Mouse (Mus musculus): ENCODE results near the gene Mgat4b. TPM values are rescaled to one million over a fixed set of nuclear protein-coding genes. Genes with fewer than 3 reads are reported as not detected.
A peak's percentile ranks its signal among the peaks of the same experiment; 100 is the strongest.

Mgat4b gene
- polyA plus RNA-seq, 1 experiment, result 171 TPM

GRCm38 (mm10) chr11:50230481-50231304, 20.0 kb downstream of the Mgat4b start:
- TF ChIP-seq POLR2A (IDR thresholded peaks at IDR 0.05; ENCODE audit: low read depth, low read length), result no peak
- TF ChIP-seq CTCF (IDR thresholded peaks at IDR 0.05; ENCODE audit: extremely low read depth, insufficient read length, insufficient replicate concordance, low read depth, low read length), result no peak
- H3K27ac ChIP-seq (ENCODE audit: insufficient read depth, low read depth, low read length), result 0 out of 2 replicates have a peak overlapping the region, but pooled peaks have one; percentile 17
- H3K4me3 ChIP-seq (ENCODE audit: low read depth, low read length), result peak overlapping the region; percentile 38

DNA sequence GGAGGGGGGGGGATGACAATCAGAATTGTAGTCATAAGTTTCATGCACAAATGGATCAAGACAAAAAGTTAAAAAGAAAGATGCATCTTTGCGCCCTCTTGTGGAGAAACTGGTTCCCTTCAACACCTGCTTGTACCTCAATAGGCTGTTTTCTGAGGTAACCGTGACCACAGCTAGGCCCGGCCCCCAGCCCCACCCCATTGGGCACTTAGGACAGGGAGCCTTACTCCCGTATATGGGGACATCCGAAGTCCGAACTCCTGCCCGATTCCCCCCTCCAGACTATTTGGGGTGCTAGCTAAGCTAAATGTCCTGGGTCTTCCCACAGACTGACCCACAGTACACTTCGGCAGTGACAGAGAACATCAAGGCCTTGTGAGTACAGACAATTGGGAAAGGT, 20.7 kb downstream of the Mgat4b start:
- 25% methylated on average over 8 of the region's 8 CpGs for WGBS
- TF ChIP-seq CTCF (IDR thresholded peaks at IDR 0.05; ENCODE audit: extremely low read depth, insufficient read length, insufficient replicate concordance, low read depth, low read length) (peak; percentile 54; the same call in 1 of the 2 replicates), POLR2A (IDR thresholded peaks at IDR 0.05; ENCODE audit: low read depth, low read length) (no peak)
- Histone ChIP-seq H3K4me1 (ENCODE audit: control insufficient read depth, insufficient read depth, insufficient read length, low read length) (peaks cover 41% of the 10 kb centered on the region), H3K27me3 (ENCODE audit: control insufficient read depth, insufficient read depth, low read length) (no peaks in the 10 kb centered on the region), H3K27ac (ENCODE audit: insufficient read depth, low read depth, low read length) (no peak overlapping the region), H3K36me3 (ENCODE audit: control insufficient read depth, insufficient read depth, low read length) (peaks cover 41% of the 10 kb centered on the region), H3K4me3 (ENCODE audit: low read depth, low read length) (no peak overlapping the region)

More at GRCm38 (mm10) chr11:50230481-50231304, 20.0 kb downstream of the Mgat4b start:
- H3K4me1 ChIP-seq (ENCODE audit: control insufficient read depth, insufficient read depth, insufficient read length, low read length), result peaks cover 46% of the 10 kb centered on the region
- WGBS, result 60% methylated on average over 45 of the region's 45 CpGs
- H3K36me3 ChIP-seq (ENCODE audit: control insufficient read depth, insufficient read depth, low read length), result peaks cover 41% of the 10 kb centered on the region
- H3K27me3 ChIP-seq (ENCODE audit: control insufficient read depth, insufficient read depth, low read length), result no peaks in the 10 kb centered on the region

DNA sequence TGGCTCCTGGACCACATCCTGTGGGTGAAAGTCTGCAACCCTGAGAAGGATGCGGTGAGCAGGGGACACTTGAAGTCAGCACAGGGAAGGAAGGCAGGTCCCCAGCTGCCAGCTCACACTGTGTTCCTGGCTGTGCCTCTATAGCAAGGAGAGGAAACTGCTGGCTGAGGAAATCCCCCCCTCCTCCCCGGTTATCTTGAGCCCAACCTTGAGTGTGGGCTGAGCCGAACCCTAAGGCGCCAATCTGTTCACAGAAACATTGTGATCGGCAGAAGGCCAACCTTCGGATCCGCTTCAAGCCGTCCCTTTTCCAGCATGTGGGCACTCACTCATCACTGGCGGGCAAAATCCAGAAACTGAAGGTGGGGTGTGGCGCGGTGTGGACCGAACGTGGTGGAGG, 22.3 kb downstream of the Mgat4b start:
- Histone ChIP-seq H3K36me3 (ENCODE audit: control insufficient read depth, insufficient read depth, low read length) (peaks cover 41% of the 10 kb centered on the region), H3K4me1 (ENCODE audit: control insufficient read depth, insufficient read depth, insufficient read length, low read length) (peaks cover 37% of the 10 kb centered on the region), H3K4me3 (ENCODE audit: low read depth, low read length) (no peak overlapping the region), H3K27ac (ENCODE audit: insufficient read depth, low read depth, low read length) (no peak overlapping the region), H3K27me3 (ENCODE audit: control insufficient read depth, insufficient read depth, low read length) (no peaks in the 10 kb centered on the region)
- 92% methylated on average over 13 of the region's 13 CpGs for WGBS
- TF ChIP-seq POLR2A (IDR thresholded peaks at IDR 0.05; ENCODE audit: low read depth, low read length), result no peak
- TF ChIP-seq CTCF (IDR thresholded peaks at IDR 0.05; ENCODE audit: extremely low read depth, insufficient read length, insufficient replicate concordance, low read depth, low read length), result no peak

GRCm38 (mm10) chr11:50233993-50234392, 23.3 kb downstream of the Mgat4b start:
- H3K27me3 ChIP-seq (ENCODE audit: control insufficient read depth, insufficient read depth, low read length), result no peaks in the 10 kb centered on the region
- 87% methylated on average over 11 of the region's 11 CpGs for WGBS
- TF ChIP-seq POLR2A (IDR thresholded peaks at IDR 0.05; ENCODE audit: low read depth, low read length), result no peak
- peak; percentile 32; the same call in 1 of the 2 replicates for TF ChIP-seq CTCF (IDR thresholded peaks at IDR 0.05; ENCODE audit: extremely low read depth, insufficient read length, insufficient replicate concordance, low read depth, low read length)
- peaks cover 34% of the 10 kb centered on the region for H3K4me1 ChIP-seq (ENCODE audit: control insufficient read depth, insufficient read depth, insufficient read length, low read length)
- peaks cover 41% of the 10 kb centered on the region for H3K36me3 ChIP-seq (ENCODE audit: control insufficient read depth, insufficient read depth, low read length)
- H3K4me3 ChIP-seq (ENCODE audit: low read depth, low read length), result no peak overlapping the region
- H3K27ac ChIP-seq (ENCODE audit: insufficient read depth, low read depth, low read length), result no peak overlapping the region

- Histone ChIP-seq H3K36me3 (ENCODE audit: control insufficient read depth, insufficient read depth, low read length) (peaks cover 41% of the 10 kb centered on the region), H3K27me3 (ENCODE audit: control insufficient read depth, insufficient read depth, low read length) (no peaks in the 10 kb centered on the region), H3K27ac (ENCODE audit: insufficient read depth, low read depth, low read length) (no peak overlapping the region), H3K4me3 (ENCODE audit: low read depth, low read length) (no peak overlapping the region), H3K4me1 (ENCODE audit: control insufficient read depth, insufficient read depth, insufficient read length, low read length) (peaks cover 30% of the 10 kb centered on the region)
- 95% methylated on average over 25 of the region's 25 CpGs for WGBS
- TF ChIP-seq CTCF (IDR thresholded peaks at IDR 0.05; ENCODE audit: extremely low read depth, insufficient read length, insufficient replicate concordance, low read depth, low read length), result no peak
- TF ChIP-seq POLR2A (IDR thresholded peaks at IDR 0.05; ENCODE audit: low read depth, low read length), result no peak
These were observed 23.9 kb downstream of the Mgat4b start for GRCm38 (mm10) chr11:50234606-50235005.

DNA sequence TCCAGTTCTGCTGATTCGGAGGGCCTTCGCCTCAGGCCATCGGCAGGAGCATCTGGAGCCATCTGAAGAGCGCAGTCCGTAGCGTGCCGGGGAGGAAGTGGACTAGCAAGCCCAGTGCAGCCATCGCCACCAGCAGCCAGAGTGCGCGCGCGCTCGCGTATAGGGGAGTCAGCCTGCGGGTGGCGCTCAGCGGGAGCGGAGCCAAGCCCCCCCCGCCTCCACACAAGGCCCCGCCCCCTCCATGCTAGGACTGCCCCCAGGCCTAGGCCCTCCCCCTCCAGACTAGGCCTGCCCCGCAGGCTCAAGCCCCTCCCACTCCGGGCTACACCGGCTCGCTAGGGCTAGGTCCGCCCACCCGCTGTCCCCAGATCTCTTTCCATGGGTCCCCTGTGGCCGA, 25.8 kb downstream of the Mgat4b start:
- WGBS, result 1% methylated on average over 20 of the region's 27 CpGs
- H3K4me3 ChIP-seq (ENCODE audit: low read depth, low read length), result peak overlapping the region; percentile 89
- H3K27ac ChIP-seq (ENCODE audit: insufficient read depth, low read depth, low read length), result no peak overlapping the region
- H3K36me3 ChIP-seq (ENCODE audit: control insufficient read depth, insufficient read depth, low read length), result peaks cover 36% of the 10 kb centered on the region
- H3K4me1 ChIP-seq (ENCODE audit: control insufficient read depth, insufficient read depth, insufficient read length, low read length), result peaks cover 15% of the 10 kb centered on the region
- TF ChIP-seq CTCF (IDR thresholded peaks at IDR 0.05; ENCODE audit: extremely low read depth, insufficient read length, insufficient replicate concordance, low read depth, low read length), result peak; percentile 29; the same call in 1 of the 2 replicates
- no peak for TF ChIP-seq POLR2A (IDR thresholded peaks at IDR 0.05; ENCODE audit: low read depth, low read length)
- H3K27me3 ChIP-seq (ENCODE audit: control insufficient read depth, insufficient read depth, low read length), result no peaks in the 10 kb centered on the region

Measured in small intestine, adult 2 months (tissue).